Mouse (Mus musculus) heart, postnatal 10 days (tissue): ENCODE measurements around the gene Scrt2. TPM values are rescaled to one million over a fixed set of nuclear protein-coding genes. Genes with fewer than 3 reads are reported as not detected.

Experiments used
- DNase-seq, 2 experiments: peaks; one replicate each; pipeline ENCODE4 v3.0.0; 2021
- intact Hi-C: fragments of 180-260 bp; cut with DNase I; formaldehyde crosslinking; loops from one replicate; pipeline ENCODE4 v1.15.1; 2025
- total RNA-seq, 2 experiments: library from RNA; stranded (reverse); gene quantifications; 2 replicates each; pipeline ENCODE4 v1.2.3; 2021

Gene Scrt2
- total RNA-seq, 2 experiments from 2014 or later, result not detected

DNA sequence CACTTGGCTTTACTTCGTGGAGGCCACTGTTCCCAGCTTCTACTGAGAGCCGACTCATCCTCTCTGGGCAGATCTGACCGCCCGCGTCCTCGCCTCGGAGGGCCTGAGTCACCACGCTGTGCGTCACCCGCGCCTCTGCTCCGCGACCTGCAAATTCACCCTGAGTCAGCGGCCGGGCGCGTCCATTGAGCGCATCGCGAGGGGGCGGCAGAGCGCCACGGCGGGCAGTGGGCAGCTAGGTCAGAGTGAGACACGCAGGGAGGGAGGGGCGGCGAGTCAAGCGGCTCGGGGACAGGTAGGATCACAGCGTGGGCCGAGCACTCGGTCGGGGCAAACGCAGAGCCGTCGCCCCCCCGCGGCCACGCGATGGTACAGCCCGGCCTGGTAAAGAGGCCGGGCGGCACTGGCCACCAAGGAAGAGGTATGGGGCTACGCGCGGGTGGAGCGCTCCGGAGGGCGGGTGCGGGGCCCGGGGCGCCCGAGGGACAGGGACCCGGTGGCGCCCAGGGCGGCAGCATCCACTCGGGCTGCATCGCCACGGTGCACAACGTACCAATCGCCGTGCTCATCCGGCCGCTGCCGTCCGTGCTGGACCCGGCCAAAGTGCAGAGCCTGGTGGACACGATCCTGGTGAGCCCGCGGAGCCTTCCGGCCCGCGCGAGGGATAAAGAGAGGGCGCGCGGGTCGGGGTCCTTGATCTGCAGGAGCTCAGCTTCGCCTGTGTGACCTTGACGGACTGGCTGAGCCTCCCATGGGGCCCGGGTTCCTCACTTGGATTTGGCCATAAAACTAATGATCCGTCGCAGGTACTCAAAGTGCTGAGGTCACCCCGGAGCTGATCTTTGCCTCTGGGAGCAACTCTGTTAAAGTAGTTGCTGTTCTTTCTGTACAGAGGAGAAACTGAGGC lies 24.2 kb downstream of the Scrt2 start, which contains the start of gene Srxn1:
Srxn1 (plus strand) TSS at position 199 of the 907 bp plus-strand sequence.
- intact Hi-C loops, result loop anchor here (2.0 to 10.0 kb wide), 2 partner anchors 77 to 161 kb away; no protein-coding TSS in a partner anchor

DNA sequence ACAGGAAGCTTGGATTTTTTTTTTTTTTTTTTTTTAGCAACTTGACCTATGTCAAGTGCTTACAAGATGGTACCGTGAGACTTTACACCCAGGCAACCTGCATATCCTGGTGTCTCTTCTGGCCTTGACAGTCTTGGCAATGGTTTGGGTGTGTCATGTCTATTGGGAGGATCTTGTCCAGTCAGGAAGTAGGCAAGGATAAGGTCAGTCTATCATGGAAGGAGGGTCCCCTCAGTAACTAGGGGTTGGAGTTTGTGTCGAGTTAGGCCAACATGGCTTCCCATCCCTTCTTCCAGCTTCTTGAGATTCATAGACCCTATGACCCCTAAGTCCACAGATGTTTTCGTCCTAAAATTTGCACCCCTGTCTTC lies 24.9 kb downstream of the Scrt2 start:
- no peak for DNase-seq
- intact Hi-C loops, result loop anchor here (10.0 kb wide), 1 partner anchor 161 kb away; no protein-coding TSS in a partner anchor

More for the DNA sequence above, 24.2 kb downstream of the Scrt2 start, which contains the start of gene Srxn1:
- peak; percentile 91 to 92 for DNase-seq

DNA sequence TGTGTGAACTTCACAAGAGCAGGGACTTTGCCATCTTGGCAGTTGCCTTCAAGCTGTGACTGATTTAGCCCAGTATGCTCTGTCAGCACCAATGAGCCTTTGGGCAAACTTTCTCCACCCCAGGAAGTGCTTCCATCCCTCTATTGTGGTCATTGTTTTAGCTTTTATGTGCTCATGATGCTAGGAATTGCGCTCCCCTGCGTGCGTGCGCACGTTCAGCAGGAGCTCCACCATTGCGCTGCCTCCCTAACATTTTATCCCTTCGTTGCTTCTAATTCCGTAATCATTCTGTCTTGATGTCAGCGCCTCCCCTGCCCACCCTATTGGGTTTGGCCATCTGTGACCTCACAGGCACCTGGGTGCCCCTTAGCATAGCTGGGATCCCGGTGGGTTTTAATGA lies 25.3 kb downstream of the Scrt2 start:
- intact Hi-C loops, result loop anchor here (10.0 kb wide), 1 partner anchor 162 kb away; no protein-coding TSS in a partner anchor

DNA sequence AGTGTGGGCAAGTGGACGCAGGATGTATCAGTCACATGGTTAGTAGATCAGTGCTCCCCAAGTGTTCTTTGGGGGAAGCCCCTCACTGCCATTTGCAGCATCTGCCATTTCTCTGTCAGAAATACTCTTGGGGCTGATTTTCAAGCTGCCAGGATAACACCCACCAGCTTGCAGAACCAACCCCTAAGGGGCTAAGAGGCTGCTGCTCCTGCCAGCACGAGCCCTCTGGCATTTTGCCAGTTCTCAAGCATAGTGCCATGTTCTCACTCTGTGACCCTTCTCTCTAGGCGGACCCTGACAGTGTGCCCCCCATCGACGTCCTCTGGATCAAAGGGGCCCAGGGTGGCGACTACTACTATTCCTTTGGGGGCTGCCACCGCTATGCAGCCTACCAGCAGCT lies 27.4 kb downstream of the Scrt2 start:
- no peak for DNase-seq
- intact Hi-C loops, result loop anchor here (10.0 kb wide), 1 partner anchor 164 kb away; no protein-coding TSS in a partner anchor

More for the DNA sequence above, 25.3 kb downstream of the Scrt2 start:
- no peak for DNase-seq

DNA sequence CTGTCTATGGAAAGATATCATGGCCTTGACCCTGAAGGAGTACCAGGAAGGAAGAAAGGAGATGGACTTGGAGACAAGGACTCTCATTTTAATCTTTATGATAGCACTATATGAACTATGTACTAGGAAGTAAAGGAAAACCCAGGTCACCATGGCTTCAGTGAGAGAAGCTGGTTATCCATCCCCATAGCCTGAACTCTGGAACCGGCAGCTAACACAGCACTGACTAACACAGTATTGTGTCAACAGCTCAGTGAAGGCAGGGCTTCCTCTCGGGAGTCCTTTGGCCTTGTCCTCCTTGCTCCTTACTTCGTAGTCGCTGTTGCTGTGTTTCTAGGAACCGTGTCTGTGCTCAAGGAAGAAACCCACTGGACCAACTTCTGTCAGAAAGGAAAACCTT lies 28.1 kb downstream of the Scrt2 start:
- intact Hi-C loops, result loop anchor here (10.0 kb wide), 1 partner anchor 165 kb away; no protein-coding TSS in a partner anchor
- DNase-seq, result no peak

DNA sequence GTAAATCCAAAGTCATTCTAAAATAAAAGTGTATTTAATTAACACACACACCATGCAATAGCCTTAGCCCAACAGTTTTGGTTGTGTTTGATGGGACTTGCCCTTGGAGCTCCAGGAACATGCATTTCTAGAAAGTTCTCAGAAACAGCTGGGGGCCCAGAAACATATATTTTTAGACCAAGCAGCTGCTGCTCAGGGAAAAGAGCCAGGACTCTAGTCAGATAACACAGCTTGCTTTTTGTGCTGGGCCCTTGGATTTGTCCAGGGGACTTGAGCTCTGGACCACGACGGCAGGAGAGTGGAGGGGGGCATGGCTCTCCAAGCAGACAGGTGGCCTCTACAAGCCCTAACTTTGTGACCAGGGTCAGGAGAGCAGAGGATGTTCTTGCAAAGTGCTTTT lies 30.0 kb downstream of the Scrt2 start:
- intact Hi-C loops, result loop anchor here (5.0 kb wide), 1 partner anchor 256 kb away; no protein-coding TSS in a partner anchor
- DNase-seq, result peak; percentile 33 to 46

DNA sequence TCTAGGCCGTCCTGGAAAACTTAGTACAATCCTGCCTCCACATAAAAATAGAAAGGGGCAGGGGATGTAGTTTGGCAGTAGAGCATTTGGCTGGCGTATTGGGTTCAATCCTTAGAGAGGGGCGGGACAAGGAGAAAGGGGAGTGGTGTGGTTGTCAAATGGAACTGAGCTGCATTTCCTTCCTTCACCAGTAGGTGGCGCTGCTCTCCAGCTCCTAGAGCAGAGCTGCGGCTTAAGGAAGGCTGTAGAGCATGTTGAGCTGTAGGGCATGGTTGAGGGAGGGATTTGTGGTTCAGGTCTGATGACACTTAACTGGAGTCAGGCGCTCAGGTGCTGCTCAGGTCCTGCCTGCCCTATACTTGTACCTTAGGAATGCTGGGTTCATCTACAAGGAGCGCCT lies 30.6 kb downstream of the Scrt2 start:
- intact Hi-C loops, result loop anchor here (1.0 to 5.0 kb wide), 4 partner anchors 29 to 255 kb away; no protein-coding TSS in a partner anchor

DNA sequence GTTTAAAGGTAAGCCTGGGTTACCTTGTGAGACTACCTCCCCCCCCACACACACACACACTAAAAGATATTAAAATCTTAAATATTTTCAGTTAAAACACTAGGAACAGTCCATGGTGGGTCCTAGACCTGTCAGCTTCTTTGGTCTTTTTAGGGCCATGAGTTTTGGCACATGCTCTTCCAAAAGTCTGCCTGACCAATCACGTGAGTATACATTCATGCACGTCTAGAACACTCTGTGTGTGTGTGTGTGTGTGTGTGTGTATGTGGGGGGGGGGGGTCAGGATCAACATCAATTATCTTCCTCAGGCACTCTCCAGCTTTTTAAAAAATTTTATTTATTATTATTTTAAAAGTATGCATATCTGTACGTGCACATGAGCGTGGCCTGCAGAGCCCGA lies 31.2 kb downstream of the Scrt2 start:
- intact Hi-C loops, result loop anchor here (1.0 to 5.0 kb wide), 4 partner anchors 28 to 255 kb away; no protein-coding TSS in a partner anchor
- DNase-seq, result no peak

More for the DNA sequence above, 30.6 kb downstream of the Scrt2 start:
- DNase-seq, result peak; percentile 92 to 96

DNA sequence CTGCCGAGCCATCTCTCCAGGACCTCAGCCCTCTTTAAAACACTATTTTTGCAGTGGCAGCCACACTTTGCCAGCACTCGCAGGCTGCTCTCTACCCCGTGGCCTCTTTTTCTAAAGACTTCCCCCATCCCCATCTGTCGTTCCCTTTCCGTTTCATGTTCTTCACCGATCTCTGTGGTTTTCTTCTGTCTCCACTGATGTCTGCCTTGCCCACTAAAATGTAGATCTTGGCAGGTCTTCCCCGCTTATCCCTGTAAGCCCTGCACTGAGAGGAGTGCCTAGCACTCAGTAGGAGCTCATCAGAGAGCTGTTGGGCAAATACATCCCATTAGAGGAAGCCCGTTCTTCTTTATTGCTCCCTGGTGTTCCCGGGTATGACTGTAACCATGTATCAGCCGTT lies 31.6 kb downstream of the Scrt2 start:
- intact Hi-C loops, result loop anchor here (1.0 to 5.0 kb wide), 4 partner anchors 28 to 254 kb away; no protein-coding TSS in a partner anchor
- no peak for DNase-seq

DNA sequence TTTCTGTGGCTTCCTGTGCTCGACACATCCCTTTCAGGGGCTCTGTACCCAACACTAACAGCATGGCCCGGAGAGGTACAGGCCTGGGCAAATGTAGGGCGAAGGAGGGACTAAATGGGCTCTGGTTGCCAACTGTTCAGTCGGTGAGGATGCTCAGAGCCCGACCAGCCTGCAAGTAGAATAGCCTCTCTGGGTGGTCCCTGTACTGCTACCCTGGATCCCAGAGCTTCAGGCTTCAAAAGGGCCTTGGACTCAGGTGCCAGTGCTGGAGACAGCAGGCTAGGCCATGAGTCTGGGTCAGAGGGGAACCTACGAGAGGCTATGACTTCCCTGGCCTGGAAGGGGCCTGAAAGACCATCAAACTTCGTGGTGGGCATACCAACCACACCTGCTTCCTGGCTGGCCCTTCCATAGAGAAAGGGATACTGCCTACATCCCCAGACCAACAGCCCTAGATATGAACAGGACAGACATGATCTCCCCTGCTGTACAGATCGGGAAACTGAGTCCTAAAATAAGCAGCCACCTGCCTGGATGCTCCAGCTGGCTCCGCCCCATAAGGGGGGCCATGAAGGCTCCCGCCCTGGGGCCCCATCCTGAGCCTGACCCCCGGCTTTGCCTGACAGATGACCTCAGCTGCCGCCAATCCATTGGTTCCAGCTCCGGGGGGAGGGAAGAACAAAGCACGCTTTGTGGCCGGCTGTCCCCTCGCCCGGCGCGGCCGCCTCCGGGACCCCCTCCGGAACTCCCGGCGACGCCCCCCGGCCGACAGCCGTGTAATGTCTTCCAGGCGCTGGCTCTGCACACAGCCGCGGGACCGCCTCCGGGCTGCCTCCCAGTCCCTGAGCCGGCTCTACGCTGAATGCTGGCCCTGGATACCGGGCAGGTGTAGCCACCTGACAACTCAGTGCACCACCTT lies 33.0 kb downstream of the Scrt2 start:
- intact Hi-C loops, result loop anchor here (5.0 kb wide), 1 partner anchor 253 kb away; no protein-coding TSS in a partner anchor
- DNase-seq, result peak; percentile 16 to 29

DNA sequence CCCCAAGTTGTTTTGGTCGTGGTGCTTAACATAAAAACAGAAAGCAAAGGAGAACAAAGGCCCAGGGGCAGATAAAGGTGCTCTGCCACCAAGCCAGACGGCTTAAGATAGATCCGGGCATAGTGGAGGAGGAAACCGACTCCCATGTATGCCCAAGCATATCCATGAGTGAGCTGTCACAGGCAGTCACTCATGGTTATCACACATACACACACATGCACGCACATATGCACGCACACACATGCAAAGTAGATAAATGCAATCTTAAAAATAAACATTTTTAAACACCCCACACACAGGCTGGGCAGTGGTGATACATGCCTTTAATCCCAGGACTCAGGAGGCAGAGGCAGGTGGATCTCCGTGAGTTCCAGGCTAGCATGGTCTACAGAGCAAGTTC lies 36.4 kb downstream of the Scrt2 start:
- intact Hi-C loops, result no loop called here
- DNase-seq, result no peak

DNA sequence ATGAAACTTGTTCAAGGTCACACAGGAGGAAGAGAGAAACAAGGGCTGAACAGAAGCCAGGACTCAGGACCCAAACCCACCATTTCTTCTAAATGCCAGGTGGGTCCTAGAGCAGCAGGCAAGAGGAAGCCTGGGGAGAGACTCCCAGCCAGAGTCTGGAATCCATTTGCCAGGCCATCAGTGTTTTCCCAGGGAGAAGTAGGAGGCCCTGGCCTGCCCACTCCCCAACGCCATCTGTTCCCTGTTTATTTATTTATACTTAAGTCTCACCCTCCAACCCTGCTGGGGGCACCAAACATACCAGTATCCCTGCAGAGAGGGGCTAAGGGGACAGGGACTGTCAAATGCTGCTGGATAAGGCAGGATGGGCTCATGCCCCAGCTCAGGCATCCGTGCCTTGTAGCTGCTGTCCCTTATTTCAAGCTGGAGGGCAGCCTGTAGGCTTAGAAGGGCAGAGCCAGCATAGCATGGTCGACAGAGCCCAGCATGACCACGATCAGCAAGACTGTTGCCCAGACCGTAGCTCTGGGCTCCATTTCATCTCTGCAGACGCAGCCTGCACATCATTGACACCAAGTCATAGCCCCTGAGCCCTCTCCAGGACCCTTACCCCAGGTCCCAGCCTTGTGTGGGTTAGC lies 38.0 kb downstream of the Scrt2 start:
- intact Hi-C loops, result no loop called here
- DNase-seq, result no peak

DNA sequence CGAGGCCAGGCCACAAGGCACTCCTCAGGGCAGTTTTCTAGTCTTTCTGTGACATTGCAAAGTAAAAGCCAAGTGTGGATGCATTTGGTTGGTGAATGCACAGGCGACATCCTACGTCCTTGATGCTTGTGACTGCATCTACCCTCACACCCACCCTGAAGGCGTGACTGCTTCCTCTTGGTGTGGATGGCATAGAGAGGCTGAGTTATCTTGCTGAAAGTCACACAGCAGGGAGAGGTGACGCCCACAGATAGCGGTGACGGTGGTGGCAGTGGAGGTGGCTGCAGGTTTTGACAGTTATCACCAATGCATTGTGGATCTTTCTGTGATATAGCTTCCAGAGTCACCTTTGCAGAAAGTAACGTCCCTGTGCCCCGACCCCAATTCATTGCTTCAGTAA lies 41.6 kb downstream of the Scrt2 start:
- intact Hi-C loops, result no loop called here
- no peak for DNase-seq

DNA sequence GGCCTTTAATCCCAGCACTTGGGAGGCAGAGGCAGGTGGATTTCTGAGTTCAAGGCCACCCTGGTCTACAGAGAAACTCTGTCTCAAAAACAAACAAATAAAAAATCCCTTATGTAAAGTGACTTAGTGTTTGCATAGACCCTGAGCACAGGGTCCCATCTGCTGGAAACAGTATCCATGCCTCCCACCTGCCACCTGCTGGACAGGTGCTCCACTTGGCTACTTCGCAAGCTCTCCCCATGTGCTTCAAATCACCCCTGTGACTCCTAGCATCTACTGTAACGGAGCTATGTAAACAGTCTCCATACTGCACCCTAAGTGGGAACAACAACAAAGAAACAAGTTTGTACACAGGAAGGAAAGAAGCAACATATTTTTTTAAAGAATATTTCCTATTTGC lies 47.3 kb downstream of the Scrt2 start:
- intact Hi-C loops, result no loop called here

DNA sequence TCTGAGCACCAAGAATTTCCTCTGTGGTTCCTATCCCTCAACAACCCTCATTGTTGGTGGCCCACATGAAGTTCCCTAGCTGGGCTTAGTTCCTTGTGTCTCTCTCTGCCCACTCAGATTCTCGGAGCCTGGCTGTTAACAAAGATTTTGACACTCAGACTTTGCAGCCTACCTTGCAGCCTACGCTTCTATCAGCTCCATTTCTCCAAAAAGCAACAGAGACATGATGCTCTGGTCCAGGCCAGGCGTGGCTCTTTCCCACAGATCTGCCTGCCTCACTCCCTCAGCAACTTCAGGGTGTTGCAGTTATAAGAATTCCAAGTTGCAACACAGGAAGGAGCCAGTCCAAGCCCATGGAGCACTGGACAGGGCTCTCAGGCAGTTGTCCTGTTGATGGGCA lies 48.4 kb downstream of the Scrt2 start:
- DNase-seq, result no peak
- intact Hi-C loops, result no loop called here

More for the DNA sequence above, 47.3 kb downstream of the Scrt2 start:
- DNase-seq, result no peak

DNA sequence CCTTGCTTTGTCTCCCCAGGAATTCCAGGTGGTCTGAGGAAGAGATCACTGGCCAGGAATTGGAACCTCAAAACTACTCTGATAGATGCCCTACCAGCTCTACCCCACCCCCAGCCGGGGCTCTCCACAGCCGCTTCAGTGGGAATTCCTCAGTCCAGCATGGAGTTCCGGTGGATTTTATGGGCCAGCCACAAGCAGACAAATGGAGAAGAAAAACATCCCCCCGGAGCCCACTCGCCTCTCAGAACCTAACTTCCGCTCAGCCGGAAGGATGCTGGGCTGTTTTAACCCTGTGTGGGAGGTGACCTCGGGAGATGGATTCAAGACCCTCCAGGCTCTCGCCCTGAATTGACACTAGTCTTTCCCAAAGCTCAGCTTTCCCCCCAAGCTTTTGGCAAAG lies 50.7 kb downstream of the Scrt2 start:
- intact Hi-C loops, result no loop called here
- no peak for DNase-seq

DNA sequence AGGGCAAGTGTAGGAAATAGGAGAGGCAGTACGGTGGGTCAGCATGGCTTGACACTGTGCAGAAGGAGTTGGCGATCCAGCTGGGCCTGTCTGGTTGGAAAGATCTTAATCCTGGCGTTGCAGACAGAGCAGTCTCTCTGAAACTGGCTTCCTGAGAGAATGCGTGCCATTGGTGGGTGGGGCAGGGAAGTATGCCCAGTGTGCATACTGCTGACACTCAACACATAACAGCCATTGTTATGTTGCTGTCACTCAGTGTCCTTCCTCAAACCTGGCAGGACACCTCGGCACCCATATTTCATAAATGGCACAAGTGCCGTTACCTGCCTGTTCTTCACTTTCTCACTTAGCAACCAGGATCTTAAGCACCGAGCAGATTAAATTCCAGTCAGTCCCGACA lies 51.4 kb downstream of the Scrt2 start:
- intact Hi-C loops, result no loop called here
- DNase-seq, result no peak

DNA sequence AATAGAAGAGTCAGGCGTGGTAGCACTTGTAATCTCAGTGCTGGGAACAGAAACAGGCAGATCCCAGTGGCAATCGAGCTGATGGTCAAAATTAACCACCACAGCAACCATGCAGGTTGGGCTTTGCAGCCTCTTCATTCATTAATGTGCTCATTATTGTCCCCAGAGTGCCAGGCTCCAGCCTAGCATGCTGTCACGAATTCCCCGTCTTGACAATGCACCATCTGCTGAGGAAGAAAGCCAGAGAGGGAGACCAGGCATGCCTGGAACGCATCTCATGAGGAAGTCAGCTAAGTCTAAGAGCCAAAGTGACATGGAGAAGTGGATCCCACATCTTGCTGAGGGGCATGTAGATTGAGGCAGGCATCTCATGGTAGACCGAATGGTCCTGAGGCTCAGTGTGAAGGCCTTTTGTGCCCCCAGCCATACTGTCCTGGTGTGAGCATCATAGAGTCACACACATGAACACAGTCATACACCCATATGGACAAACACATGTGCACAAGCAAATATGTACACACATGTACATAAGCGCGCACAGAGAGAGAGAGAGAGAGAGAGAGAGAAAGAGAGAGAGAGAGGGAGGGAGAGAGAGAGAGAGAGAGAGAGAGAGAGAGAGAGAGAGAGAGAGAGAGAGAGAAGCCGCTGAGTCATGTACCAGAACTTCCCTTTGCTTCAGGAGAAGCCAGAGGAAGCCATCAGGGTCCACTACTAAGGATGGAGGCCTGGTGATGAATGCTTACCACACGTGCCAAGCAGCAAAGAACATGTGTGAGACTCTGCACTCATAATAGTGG lies 58.1 kb downstream of the Scrt2 start:
- intact Hi-C loops, result no loop called here
- DNase-seq, result no peak

DNA sequence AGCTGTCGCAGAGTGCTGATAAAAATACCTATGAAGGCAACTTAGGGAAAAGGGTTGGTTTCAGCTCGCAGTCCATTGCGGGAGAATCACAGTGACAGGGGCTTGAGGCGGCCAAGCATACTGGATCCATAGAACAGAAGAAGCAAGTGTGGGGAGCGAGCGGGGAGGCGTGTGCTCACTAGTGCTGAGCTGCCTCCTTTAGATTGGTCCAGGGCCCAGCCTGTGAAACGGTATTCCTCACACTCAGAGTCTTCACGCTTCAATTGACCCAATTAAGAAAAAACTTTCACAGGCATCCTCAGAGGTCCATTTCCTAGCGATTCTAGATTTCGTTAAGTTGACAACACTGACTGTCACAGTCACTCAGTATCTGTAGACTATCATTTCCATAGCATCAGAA lies 59.6 kb downstream of the Scrt2 start:
- intact Hi-C loops, result loop anchor here (2.0 kb wide), 1 partner anchor 28 kb away; no protein-coding TSS in a partner anchor
- no peak for DNase-seq
